10 mouse cellular contexts compared by ENCODE assay signal in the genomic region with DNA sequence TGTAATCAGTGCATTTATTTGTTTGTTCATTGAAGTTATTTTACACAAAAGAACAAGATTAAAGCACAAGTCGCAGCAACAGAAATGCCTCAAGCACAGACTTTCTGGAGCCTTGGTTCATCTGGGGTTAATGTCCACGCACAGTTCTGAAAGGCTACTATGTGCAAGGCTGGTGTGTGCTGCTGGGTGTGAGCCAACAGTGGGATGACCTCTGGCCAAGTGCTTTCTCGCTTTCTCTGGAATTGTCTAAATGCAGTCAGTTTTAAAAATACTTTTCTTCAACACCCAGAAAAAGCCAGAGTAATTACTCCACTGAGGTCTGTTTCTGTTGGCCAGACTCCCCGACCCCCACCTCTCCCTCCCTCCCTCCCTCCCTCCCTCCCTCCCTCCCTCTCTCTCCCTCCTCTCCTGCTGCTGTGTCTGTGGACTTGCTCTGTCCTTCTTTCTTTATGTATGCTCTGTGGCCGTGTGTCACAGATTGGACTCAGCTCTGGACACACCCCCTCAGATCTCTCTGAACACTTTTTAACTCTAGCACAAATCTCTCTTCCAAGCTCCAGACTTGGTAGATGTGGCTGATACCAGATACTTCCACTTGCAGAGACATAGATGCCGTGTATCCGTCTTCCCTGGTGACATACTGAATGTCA.
DNase-seq lines count a peak whose midpoint lies in the region; ATAC-seq lines count a peak whose summit lies in the region.
"Had no signal": no experiment of that assay in that cellular context is flagged by ENCODE, and none has a peak within 500 bp of the region (broad histone marks: within the 10 kb centered on the region; RNA-seq: fewer than 3 reads in every experiment).

No protein-coding gene starts in this region.

- H3K9ac ChIP-seq in heart, embryonic 16.5 days (ENCODE audit: low read length) = no peak overlapping the region
- no peak overlapping the region for H3K9ac ChIP-seq in heart, embryonic 11.5 days (ENCODE audit: low read depth, low read length)
- H3K9ac ChIP-seq in neural tube, embryonic 15.5 days (replicated peaks) = no peak overlapping the region
- H3K9ac ChIP-seq: hindbrain, embryonic 15.5 days had no signal

- ATAC-seq in heart, embryonic 16.5 days (replicated peaks; ENCODE audit: extremely low read depth, insufficient read depth, low FRiP score) = peak; percentile 32; the same call in 1 of the 2 replicates
- ATAC-seq in heart, embryonic 11.5 days (replicated peaks; ENCODE audit: insufficient number of reproducible peaks, low FRiP score, low TSS enrichment) = no peak
- ATAC-seq in neural tube, embryonic 15.5 days (ENCODE audit: low FRiP score) = no peak

- no peak overlapping the region for H3K4me3 ChIP-seq in heart, embryonic 16.5 days (ENCODE audit: low read length)
- H3K4me3 ChIP-seq in heart, embryonic 11.5 days (ENCODE audit: low read depth, low read length) = no peak overlapping the region
- H3K4me3 ChIP-seq in neural tube, embryonic 15.5 days (replicated peaks) = no peak overlapping the region
- H3K4me3 ChIP-seq: hindbrain, embryonic 15.5 days had no signal

- H3K36me3 ChIP-seq in heart, embryonic 16.5 days (ENCODE audit: control insufficient read depth, insufficient read depth) = no peaks in the 10 kb centered on the region
- no peaks in the 10 kb centered on the region for H3K36me3 ChIP-seq in heart, embryonic 11.5 days (ENCODE audit: control insufficient read depth, insufficient read depth, low read length)
- H3K36me3 ChIP-seq in neural tube, embryonic 15.5 days = no peaks in the 10 kb centered on the region
- H3K36me3 ChIP-seq: hindbrain, embryonic 15.5 days had no signal

- DNase-seq in neural tube, embryonic 10.5 days (ENCODE audit: extremely low spot score, low spot score) = no peak
- peak; percentile 62 to 64 for DNase-seq in kidney, adult 8-10 months
- DNase-seq in skeletal muscle tissue, adult 2 months (ENCODE audit: low read depth, low spot score) = peak; percentile 13
- DNase-seq in layer of hippocampus, adult 18-20 months (ENCODE audit: low spot score in 2 of 2) = no peak
- DNase-seq in right cerebral cortex, postnatal 14 days = no peak
- DNase-seq: right cerebral cortex, postnatal 25 days had no signal

- WGBS in heart, embryonic 16.5 days = 42% methylated on average over 7 of the region's 7 CpGs
- 59% methylated on average over 7 of the region's 7 CpGs for WGBS in heart, embryonic 11.5 days (ENCODE audit: insufficient replicate concordance)
- WGBS in neural tube, embryonic 15.5 days = 51% methylated on average over 7 of the region's 7 CpGs

- H3K4me1 ChIP-seq in heart, embryonic 16.5 days (ENCODE audit: control insufficient read depth, insufficient read depth, low read length) = no peaks in the 10 kb centered on the region
- 0 out of 2 replicates have a peak, but pooled peaks cover 2% of the 10 kb centered on the region for H3K4me1 ChIP-seq in heart, embryonic 11.5 days (ENCODE audit: control insufficient read depth, insufficient read depth, low read length)
- H3K4me1 ChIP-seq in neural tube, embryonic 15.5 days = peaks cover 4% of the 10 kb centered on the region; the same call in 1 of the 2 replicates
- H3K4me1 ChIP-seq: hindbrain, embryonic 15.5 days had no signal

- H3K27ac ChIP-seq in heart, embryonic 16.5 days (ENCODE audit: low read length) = no peak overlapping the region
- H3K27ac ChIP-seq in heart, embryonic 11.5 days (ENCODE audit: low read depth, low read length) = no peak overlapping the region
- 0 out of 2 replicates have a peak overlapping the region, but pooled peaks have one; percentile 25 for H3K27ac ChIP-seq in neural tube, embryonic 15.5 days (replicated peaks)
- H3K27ac ChIP-seq: hindbrain, embryonic 15.5 days had no signal

- H3K9me3 ChIP-seq in heart, embryonic 16.5 days (replicated peaks; ENCODE audit: control insufficient read depth, low read length) = no peaks in the 10 kb centered on the region
- no peaks in the 10 kb centered on the region for H3K9me3 ChIP-seq in heart, embryonic 11.5 days (replicated peaks; ENCODE audit: control insufficient read depth, low read length)
- H3K9me3 ChIP-seq in neural tube, embryonic 15.5 days (replicated peaks) = no peaks in the 10 kb centered on the region
- H3K9me3 ChIP-seq: hindbrain, embryonic 15.5 days had no signal

- H3K27me3 ChIP-seq in heart, embryonic 16.5 days (ENCODE audit: control insufficient read depth, insufficient read depth, low read length) = no peaks in the 10 kb centered on the region; the same call in 1 of the 2 replicates
- no peaks in the 10 kb centered on the region for H3K27me3 ChIP-seq in heart, embryonic 11.5 days (ENCODE audit: control insufficient read depth, insufficient read depth, low read length)
- no peaks in the 10 kb centered on the region for H3K27me3 ChIP-seq in neural tube, embryonic 15.5 days (replicated peaks)
- H3K27me3 ChIP-seq: hindbrain, embryonic 15.5 days had no signal

- H3K4me2 ChIP-seq in heart, embryonic 16.5 days (ENCODE audit: low read depth, low read length) = no peak overlapping the region
- no peak overlapping the region for H3K4me2 ChIP-seq in heart, embryonic 11.5 days
- no peak overlapping the region for H3K4me2 ChIP-seq in neural tube, embryonic 15.5 days
- H3K4me2 ChIP-seq: hindbrain, embryonic 15.5 days had no signal

Comparison
In these comparisons a context has a peak if more than half of its experiments do, and no peak if none do; other contexts are left out.
1. DNase-seq: peak in kidney, adult 8-10 months (2 of 2) and skeletal muscle tissue, adult 2 months (single experiment); none in neural tube, embryonic 10.5 days (single experiment), layer of hippocampus, adult 18-20 months (0 of 2) and right cerebral cortex, postnatal 14 days (single experiment).